Mouse (Mus musculus) lung, adult 2 months (tissue): ENCODE measurements at regions not wholly inside any gene's neighbourhood (a gene's known extent, or its start where the extent isn't known, plus 50 kb on each side); places are given as distances from the start of the nearest gene placed in this dataset.
"Not testable (repeated sequence)": the region's sequence is repeated elsewhere in the genome, so short reads cannot be mapped to it uniquely, and the experiment has no call there.

Experiments used
- DNase-seq: peaks from one replicate; pipeline ENCODE4 v3.0.0; 2022
- H3K4me1 ChIP-seq: fragments of 200-500 bp; 2 replicates; pipeline ENCODE4 v1.6.1; 2011; ENCODE audit warnings: low read length; ENCODE audit not compliant: control insufficient read depth, insufficient read depth
- H3K4me3 ChIP-seq: fragments of 200-500 bp; replicated peaks from 2 replicates; pipeline ENCODE3; 2011; ENCODE audit warnings: low read depth, mild to moderate bottlenecking, control low read depth, low read length; ENCODE audit errors: extremely low read depth
- WGBS: fragments of 180-500 bp; shearing (Covaris S2); methylation state at CpG from one replicate; pipeline ENCODE4 v1.1.7; 2018; 5-methylcytosine and 5-hydroxymethylcytosine counted together

DNA sequence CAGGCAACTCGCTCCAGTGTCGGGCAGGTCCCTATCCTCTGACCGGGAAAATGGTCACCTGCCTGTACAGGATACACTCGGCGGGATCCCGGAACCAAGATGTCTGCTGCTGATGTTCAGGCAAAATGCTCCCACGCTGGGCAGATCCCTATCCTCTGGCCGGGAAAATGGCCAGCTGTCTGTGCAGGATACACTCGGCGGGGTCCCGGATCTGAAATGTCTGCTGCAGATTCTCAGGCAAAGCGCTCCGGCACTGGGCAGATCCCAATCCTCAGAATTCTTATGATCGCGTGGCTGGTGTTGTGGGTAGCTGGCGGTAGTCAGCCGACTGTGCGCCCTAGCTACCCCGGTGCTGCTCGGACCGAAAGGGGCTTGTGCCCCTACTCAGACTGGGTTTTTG is 161.4 kb downstream of the Gm12353 start:
- H3K4me3 ChIP-seq, H3K4me1 ChIP-seq: not testable (repeated sequence)
- DNase-seq, result peak; percentile 8
- 76% methylated on average over 21 of the region's 21 CpGs for WGBS
